Mouse (Mus musculus): ENCODE data around the gene Lysmd4.

- TF ChIP-seq CTCF (IDR thresholded peaks at IDR 0.05; ENCODE audit: low read depth) (peak; percentile 34; the same call in 1 of the 2 replicates), EP300 (optimal IDR thresholded peaks at IDR 0.05) (no peak)
Measured at GRCm38 (mm10) chr7:67234797-67235196, 12.5 kb downstream of the Lysmd4 start.

Data from stomach, postnatal 0 days (tissue).